Mouse (Mus musculus): ENCODE results near the gene Actn4.
"Not testable (repeated sequence)": the region's sequence is repeated elsewhere in the genome, so short reads cannot be mapped to it uniquely, and the experiment has no call there.

Gene Actn4

GRCm38 (mm10) chr7:28969672-28970394 is 7.7 kb upstream of the Actn4 start:
- DNase-seq = no peak

- DNase-seq = no peak
Measured at GRCm38 (mm10) chr7:28969271-28969670, 7.1 kb upstream of the Actn4 start.

DNA sequence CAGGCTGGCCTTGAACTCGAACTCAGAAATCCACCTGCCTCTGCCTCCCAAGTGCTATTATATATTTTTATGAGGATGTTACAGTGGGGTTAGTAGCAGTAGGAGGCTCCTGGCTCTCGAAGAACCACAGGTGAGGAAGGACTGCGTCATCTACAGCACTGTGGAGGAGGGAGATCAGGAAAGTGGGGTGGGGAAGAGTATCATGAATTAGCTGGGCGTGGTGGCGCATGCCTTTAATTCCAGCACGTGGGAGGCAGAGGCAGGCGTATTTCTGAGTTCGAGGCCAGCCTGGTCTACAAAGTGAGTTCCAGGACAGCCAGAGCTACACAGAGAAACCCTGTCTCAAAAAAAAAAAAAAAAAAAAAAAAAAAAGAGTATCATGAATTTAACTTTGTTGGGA is 6.0 kb upstream of the Actn4 start:
- DNase-seq = not testable (repeated sequence)

- no peak for DNase-seq
Measured at GRCm38 (mm10) chr7:28966751-28967505, 4.8 kb upstream of the Actn4 start.

- no peak for DNase-seq
Measured at GRCm38 (mm10) chr7:28966181-28966580, 4.0 kb upstream of the Actn4 start.

DNA sequence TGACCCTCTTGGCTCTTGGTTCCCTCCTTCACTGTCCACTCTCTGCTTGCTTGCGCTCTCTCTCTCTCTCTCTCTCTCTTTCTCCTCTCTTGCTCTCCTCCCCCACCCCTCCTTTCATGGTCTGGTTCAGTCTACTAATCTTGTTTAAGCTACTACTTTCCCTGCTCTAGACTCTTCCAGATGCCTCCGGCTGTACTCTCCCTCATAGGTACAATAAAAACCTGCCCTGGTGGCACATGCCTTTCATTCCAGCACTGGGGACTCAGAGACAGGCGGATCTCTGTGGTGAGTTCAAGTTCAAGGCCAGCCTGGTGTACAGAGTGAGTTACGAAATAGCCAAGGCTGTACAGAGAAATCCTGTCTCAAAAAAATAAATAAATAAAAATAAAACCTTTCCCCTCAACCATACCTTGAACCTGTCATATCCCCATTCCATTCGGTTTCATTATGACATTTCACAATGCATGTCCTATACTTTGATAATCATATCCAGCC is 3.3 kb upstream of the Actn4 start:
- DNase-seq = no peak

DNA sequence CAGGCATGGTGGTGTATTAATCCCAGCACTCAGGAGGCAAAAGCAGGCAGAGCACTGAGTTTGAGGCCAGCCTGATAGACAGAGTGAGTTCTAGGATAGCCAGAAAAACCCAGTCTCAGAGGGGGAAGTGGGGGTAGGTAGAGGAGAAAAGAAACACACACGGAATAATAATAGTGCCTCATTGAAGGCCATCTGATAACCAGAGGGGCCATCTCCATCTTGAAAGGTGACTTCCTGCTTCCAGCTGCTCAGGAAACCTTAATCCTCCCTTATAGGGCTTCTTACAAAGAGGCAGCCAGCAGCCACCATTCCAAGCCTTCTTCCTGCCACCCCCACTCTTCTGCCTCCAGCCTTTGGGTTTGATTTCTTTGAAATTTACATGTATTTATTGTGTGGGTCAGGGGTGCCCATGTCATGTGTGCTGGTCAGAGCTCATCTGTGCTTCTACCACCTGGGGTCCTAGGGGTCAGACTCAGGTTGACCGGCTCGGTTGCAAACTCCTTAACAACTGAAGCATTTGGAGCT is 1.3 kb upstream of the Actn4 start:
- DNase-seq = no peak

DNA sequence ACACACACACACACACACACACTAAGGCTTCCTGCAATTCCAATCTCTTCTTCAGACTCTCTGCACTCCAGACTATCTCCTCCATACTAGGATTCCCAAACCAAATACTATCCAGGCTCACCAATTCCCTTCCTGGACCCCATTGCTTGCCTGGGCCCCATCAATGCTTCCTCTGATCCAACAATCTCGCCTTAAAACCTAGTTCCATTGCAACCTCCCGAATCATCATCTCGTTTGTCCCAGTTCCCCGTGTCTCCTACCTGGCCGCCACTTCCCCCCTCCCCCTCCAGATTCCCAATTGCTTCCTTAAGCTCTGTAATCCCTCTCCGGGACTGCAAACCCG is 585 bp downstream of the Actn4 start:
- no peak for DNase-seq

- DNase-seq = no peak
Measured at GRCm38 (mm10) chr7:28960354-28961046, 1.6 kb downstream of the Actn4 start.

DNA sequence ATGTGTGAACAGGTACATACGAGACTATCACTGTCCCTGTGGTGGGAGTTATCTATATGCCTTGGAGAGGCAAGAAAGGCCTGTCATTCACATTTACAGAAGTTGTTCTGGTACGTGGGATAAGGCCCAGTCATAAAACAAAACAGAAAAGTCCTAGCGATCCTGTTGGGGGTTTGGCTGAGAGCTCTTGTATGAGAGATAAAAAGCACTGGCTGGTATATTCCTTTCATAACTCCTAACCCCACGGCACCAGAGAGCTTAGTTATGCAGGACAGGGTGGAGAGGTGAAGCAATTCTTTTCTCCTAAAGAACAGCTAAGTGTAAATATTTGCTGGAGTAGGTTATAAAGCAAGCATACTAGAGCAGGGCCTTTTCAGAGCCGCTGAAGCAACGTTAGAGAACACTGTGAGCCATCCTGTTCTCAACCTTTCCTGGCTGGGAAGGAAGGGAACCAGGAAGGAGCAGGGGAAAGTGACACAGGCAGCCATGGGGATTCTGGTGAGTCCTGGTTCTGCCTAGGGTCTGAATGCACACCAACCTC is 2.6 kb downstream of the Actn4 start:
- DNase-seq = no peak

DNA sequence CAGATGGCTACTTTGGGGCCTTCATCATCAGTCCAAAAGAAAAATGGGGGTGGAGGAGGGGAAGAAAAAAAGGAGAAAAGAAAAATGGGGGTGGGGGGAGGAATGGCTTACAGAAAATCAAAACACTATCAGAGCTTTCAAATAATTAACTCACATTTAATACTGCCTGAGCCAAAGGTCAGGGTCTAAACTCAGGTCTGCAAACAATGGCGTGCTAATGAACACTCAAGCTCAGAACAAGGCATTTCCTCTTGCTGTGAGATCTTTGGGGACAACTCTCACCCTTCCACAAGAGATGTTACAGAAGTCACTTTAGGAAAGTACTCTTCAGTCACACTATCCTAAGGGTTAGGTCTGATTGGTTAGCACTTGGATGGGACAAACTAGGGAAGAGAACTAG is 3.4 kb downstream of the Actn4 start:
- no peak for DNase-seq

- no peak for DNase-seq
Measured at GRCm38 (mm10) chr7:28957997-28958725, 4.0 kb downstream of the Actn4 start.

GRCm38 (mm10) chr7:28957286-28957685 is 4.9 kb downstream of the Actn4 start:
- DNase-seq = no peak

DNA sequence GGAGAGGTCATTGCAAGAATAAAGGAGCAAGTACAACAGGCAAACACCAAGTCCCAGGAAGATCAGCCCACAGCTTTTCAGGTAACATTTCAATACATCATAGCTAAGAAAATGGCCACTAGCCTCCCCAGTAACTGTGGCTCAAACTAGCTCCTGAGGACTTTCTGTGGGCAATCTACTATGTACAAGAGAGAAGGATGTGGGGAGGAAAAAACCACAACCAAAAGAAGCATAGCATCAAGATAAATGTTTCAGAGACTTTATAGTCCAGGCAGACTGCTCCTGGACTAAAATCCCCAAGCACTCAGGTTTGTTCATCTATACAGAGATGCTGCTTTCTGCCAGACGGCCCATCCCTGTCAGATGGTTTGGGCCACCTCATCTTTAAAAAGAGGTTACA is 5.9 kb downstream of the Actn4 start:
- DNase-seq = no peak

DNA sequence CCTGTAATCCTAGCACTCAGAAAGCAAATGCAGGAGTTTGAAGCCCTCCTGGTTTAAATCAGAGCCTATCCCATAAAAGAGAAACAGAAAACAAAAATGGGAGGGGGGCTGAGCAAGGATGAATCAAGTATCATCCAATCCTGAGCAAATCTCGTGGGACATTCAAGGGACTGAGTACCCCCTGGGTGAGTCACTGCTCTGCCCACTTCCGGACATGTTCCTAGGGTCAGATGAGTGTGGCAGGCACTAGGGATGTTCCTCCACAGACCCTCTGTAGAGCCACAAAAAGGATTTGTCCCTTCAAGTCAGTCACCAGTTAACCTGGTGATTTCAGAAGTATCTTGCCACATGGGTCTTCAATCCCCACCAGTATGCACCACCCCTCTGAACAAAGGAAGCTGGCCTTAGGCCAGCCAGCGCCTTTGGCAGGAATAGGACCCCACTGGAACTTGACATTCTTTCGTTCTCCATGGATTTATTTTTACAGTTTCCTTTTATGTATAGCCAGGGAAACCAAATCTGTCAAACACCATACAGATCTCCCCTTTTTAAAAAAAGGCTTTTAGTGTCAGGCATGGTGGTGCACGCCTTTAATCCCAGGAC is 6.7 kb downstream of the Actn4 start:
- DNase-seq = no peak

DNA sequence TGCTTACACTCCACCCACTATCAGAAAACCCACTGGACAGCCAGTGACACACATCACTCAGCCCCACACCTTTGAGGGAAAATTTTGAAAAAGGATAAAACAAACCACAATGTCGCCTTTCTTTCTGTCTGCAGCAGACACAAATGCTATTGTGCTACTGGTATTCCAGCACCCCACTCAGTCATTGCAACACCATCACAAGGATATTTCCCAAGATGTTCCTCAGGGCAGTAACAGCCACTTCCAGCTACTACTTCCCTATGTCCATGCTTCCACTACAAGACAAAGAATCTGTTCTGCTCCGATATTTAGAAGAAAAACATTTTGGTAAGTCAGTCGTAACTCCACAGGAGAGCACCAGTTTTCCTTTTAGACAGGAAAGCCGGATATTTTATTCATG is 7.4 kb downstream of the Actn4 start:
- no peak for DNase-seq

DNA sequence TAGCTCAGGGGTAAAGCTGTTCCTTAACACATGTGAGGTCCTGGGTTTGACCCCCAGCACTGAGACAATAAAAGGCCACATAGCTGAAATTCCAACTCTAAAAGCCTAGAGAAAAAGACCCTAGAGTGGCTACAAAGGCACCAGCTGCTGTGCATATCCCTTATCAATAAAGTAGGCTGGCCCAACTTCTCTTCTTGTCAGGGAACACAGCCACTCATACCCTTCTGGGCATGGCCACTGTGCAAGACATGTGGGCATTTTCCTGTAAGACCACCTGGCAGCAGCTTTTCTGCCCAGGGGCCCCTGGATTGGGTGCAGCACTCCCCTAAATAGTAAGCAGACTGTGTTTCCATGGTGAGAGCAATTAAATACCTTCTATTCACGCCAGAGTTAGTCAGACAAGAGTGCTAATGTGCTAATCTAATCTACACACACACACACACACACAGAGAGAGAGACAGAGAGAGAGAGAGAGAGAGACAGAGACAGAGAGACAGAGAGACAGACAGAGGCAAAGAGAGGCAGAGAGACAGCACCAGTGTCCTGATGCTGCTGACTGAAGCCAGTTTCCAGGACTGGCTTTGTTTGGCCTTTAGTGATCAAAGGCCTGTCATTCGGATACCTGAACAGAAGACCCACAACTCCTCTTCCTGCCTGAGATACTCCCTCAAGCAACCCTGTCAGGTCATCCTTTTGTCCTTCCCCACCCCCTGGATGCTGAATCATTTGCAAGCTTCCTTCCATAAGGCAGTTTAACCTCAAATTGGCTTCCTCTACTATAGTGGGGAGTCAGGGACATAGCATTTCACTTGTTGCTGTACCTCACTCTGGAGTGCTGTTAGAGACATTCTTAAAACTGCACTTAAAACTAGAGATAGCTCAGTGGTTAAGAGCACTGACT is 8.4 kb downstream of the Actn4 start:
- no peak for DNase-seq

GRCm38 (mm10) chr7:28952786-28953185 is 9.4 kb downstream of the Actn4 start:
- DNase-seq = no peak

- no peak for DNase-seq
Measured at GRCm38 (mm10) chr7:28951764-28952163, 10.4 kb downstream of the Actn4 start.

DNA sequence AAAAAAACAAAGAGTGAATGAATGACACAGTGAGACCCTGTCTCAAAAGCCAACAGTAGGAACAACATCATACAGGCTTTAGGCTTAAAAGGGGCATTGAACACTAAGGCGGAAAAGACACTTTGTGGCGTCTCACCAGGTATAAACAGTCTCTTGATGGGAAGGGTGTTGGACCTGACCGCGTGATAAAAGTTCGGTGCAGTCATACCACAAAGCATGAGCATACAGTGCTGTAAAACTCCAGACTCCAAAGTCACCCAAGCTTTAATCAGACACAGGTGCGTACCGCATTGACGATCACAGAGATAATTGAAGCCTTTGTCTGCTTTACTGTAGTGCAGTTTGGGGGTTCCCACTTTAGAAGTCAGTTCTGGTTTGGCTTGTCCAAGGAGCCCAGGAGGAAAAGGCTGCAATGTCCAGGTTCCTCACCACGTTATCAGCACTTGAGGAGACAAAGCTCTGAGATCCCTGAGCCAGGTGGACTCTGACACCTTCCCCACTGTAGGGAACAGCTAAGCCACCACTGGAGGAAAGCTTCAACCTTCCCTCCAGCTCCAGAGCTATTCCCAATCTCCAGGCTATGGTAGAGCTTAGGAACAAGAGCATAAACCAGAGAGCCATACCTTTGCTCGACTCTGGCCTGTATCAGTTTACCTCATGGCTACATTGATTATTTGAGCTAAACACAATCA is 11.6 kb downstream of the Actn4 start:
- DNase-seq = no peak
